Mouse (Mus musculus) limb, embryonic 15.5 days (tissue): Measurements from ENCODE around the gene Pafah2. TPM values are rescaled to one million over a fixed set of nuclear protein-coding genes. Genes with fewer than 3 reads are reported as not detected.

Experiments
- ATAC-seq: fragments of 200-750 bp; cut with Nextera tagmentation; 2 replicates; pipeline ENCODE4 v1.8.0; 2017; ENCODE audit warnings: low read depth, moderate TSS enrichment; ENCODE audit not compliant: insufficient number of reproducible peaks, low FRiP score, low TSS enrichment
- H3K27ac ChIP-seq: fragments of 300-500 bp; sonication (generic); 2 replicates; pipeline ENCODE4 v1.5.1; 2015; ENCODE audit warnings: moderate library complexity, mild to moderate bottlenecking, inconsistent platforms
- H3K27me3 ChIP-seq: fragments of 300-500 bp; sonication (generic); 2 replicates; pipeline ENCODE4 v1.6.1; 2015; ENCODE audit warnings: inconsistent platforms
- H3K36me3 ChIP-seq: fragments of 300-500 bp; sonication (generic); 2 replicates; pipeline ENCODE4 v1.6.1; 2015; ENCODE audit warnings: inconsistent platforms
- H3K4me1 ChIP-seq: fragments of 300-500 bp; sonication (generic); 2 replicates; pipeline ENCODE4 v1.6.1; 2015; ENCODE audit warnings: inconsistent platforms
- H3K4me2 ChIP-seq: fragments of 300-500 bp; sonication (generic); 2 replicates; pipeline ENCODE4 v1.6.1; 2015; ENCODE audit warnings: mild to moderate bottlenecking, inconsistent platforms
- H3K4me3 ChIP-seq: fragments of 300-500 bp; sonication (generic); 2 replicates; pipeline ENCODE4 v1.5.1; 2015; ENCODE audit warnings: mild to moderate bottlenecking, inconsistent platforms
- H3K9ac ChIP-seq: fragments of 300-500 bp; sonication (generic); 2 replicates; pipeline ENCODE4 v1.6.1; 2015; ENCODE audit warnings: inconsistent platforms
- H3K9me3 ChIP-seq: fragments of 300-500 bp; sonication (generic); 2 replicates; pipeline ENCODE4 v1.6.1; 2016; ENCODE audit warnings: inconsistent platforms
- WGBS: fragments of 180-500 bp; shearing (Covaris S2); methylation state at CpG from one replicate; pipeline ENCODE4 v1.1.7; 2015; 5-methylcytosine and 5-hydroxymethylcytosine counted together
- polyA plus RNA-seq: library from polyadenylated mRNA; unstranded; fragments of >200 nt; fragmentation: Nextera tagmentation; extraction: Ambion mirVana; gene quantifications from 2 replicates; pipeline ENCODE4 v1.2.1, GENCODE M21; 2015

The Pafah2 gene
- polyA plus RNA-seq, 1 experiment from 2014 or later, result 20.7 TPM

- H3K27ac ChIP-seq, result peak overlapping the region; percentile 72
- H3K4me3 ChIP-seq, result no peak overlapping the region
- 19% methylated on average over 23 of the region's 23 CpGs for WGBS
These were observed 34.4 kb downstream of the Pafah2 start for GRCm38 (mm10) chr4:134430381-134431004.

GRCm38 (mm10) chr4:134432686-134433360 is 36.7 kb downstream of the Pafah2 start:
- no peak overlapping the region for H3K9ac ChIP-seq
- H3K27me3 ChIP-seq, result no peaks in the 10 kb centered on the region
- H3K36me3 ChIP-seq, result no peaks in the 10 kb centered on the region
- no peak overlapping the region for H3K4me2 ChIP-seq
- no peaks in the 10 kb centered on the region for H3K9me3 ChIP-seq
- H3K27ac ChIP-seq, result no peak overlapping the region
- no peak for ATAC-seq
- H3K4me1 ChIP-seq, result peaks cover 10% of the 10 kb centered on the region
- 83% methylated on average over 15 of the region's 15 CpGs for WGBS
- H3K4me3 ChIP-seq, result no peak overlapping the region

More at GRCm38 (mm10) chr4:134430381-134431004, 34.4 kb downstream of the Pafah2 start:
- H3K9me3 ChIP-seq, result no peaks in the 10 kb centered on the region
- peak overlapping the region; percentile 29 for H3K4me2 ChIP-seq
- 0 out of 2 replicates have a peak overlapping the region, but pooled peaks have one; percentile 5 for H3K9ac ChIP-seq
- peak; percentile 61; the same call in 1 of the 2 replicates for ATAC-seq
- no peaks in the 10 kb centered on the region for H3K27me3 ChIP-seq
- H3K4me1 ChIP-seq, result peaks cover 10% of the 10 kb centered on the region
- peaks cover 11% of the 10 kb centered on the region; the same call in 1 of the 2 replicates for H3K36me3 ChIP-seq

GRCm38 (mm10) chr4:134436185-134436584 is 40.1 kb downstream of the Pafah2 start:
- Histone ChIP-seq H3K9me3 (no peaks in the 10 kb centered on the region), H3K4me3 (no peak overlapping the region), H3K27me3 (no peaks in the 10 kb centered on the region), H3K36me3 (no peaks in the 10 kb centered on the region), H3K9ac (no peak overlapping the region), H3K4me2 (no peak overlapping the region), H3K4me1 (no peaks in the 10 kb centered on the region), H3K27ac (no peak overlapping the region)
- ATAC-seq, result no peak
- WGBS, result 25% methylated on average over 7 of the region's 7 CpGs

GRCm38 (mm10) chr4:134436659-134437058 is 40.5 kb downstream of the Pafah2 start:
- Histone ChIP-seq H3K27me3 (no peaks in the 10 kb centered on the region), H3K9me3 (no peaks in the 10 kb centered on the region), H3K4me1 (no peaks in the 10 kb centered on the region), H3K4me2 (no peak overlapping the region), H3K9ac (no peak overlapping the region), H3K36me3 (no peaks in the 10 kb centered on the region), H3K27ac (no peak overlapping the region), H3K4me3 (no peak overlapping the region)
- no peak for ATAC-seq
- 50% methylated on average over 10 of the region's 10 CpGs for WGBS

- H3K9me3 ChIP-seq, result no peaks in the 10 kb centered on the region
- no peak overlapping the region for H3K27ac ChIP-seq
- no peak overlapping the region for H3K9ac ChIP-seq
- no peak overlapping the region for H3K4me3 ChIP-seq
- H3K36me3 ChIP-seq, result no peaks in the 10 kb centered on the region
- no peak overlapping the region for H3K4me2 ChIP-seq
- ATAC-seq, result no peak
- H3K27me3 ChIP-seq, result no peaks in the 10 kb centered on the region
- WGBS, result 70% methylated on average over 3 of the region's 3 CpGs
- no peaks in the 10 kb centered on the region for H3K4me1 ChIP-seq
These were observed 43.0 kb downstream of the Pafah2 start for GRCm38 (mm10) chr4:134439119-134439518.

- ATAC-seq, result no peak
- Histone ChIP-seq H3K4me1 (no peaks in the 10 kb centered on the region), H3K9me3 (no peaks in the 10 kb centered on the region), H3K4me2 (no peak overlapping the region), H3K36me3 (no peaks in the 10 kb centered on the region), H3K4me3 (no peak overlapping the region), H3K9ac (no peak overlapping the region), H3K27me3 (no peaks in the 10 kb centered on the region), H3K27ac (no peak overlapping the region)
- WGBS, result 81% methylated on average over 4 of the region's 4 CpGs
These were observed 43.8 kb downstream of the Pafah2 start for GRCm38 (mm10) chr4:134439919-134440318.

- Histone ChIP-seq H3K4me1 (no peaks in the 10 kb centered on the region), H3K4me2 (no peak overlapping the region), H3K27me3 (0 out of 2 replicates have a peak, but pooled peaks cover 6% of the 10 kb centered on the region), H3K9me3 (no peaks in the 10 kb centered on the region), H3K27ac (no peak overlapping the region), H3K4me3 (no peak overlapping the region), H3K36me3 (no peaks in the 10 kb centered on the region), H3K9ac (no peak overlapping the region)
- 87% methylated on average over 4 of the region's 4 CpGs for WGBS
- ATAC-seq, result no peak
These were observed 46.1 kb downstream of the Pafah2 start for GRCm38 (mm10) chr4:134442216-134442615.

GRCm38 (mm10) chr4:134443589-134443988 is 47.5 kb downstream of the Pafah2 start:
- WGBS, result 49% methylated on average over 7 of the region's 7 CpGs

GRCm38 (mm10) chr4:134444949-134445348 is 48.8 kb downstream of the Pafah2 start:
- no peaks in the 10 kb centered on the region for H3K9me3 ChIP-seq
- 0 out of 2 replicates have a peak, but pooled peaks cover 8% of the 10 kb centered on the region for H3K27me3 ChIP-seq
- peaks cover 3% of the 10 kb centered on the region; the same call in 1 of the 2 replicates for H3K4me1 ChIP-seq
- H3K4me2 ChIP-seq, result no peak overlapping the region
- 32% methylated on average over 7 of the region's 7 CpGs for WGBS
- no peak overlapping the region for H3K27ac ChIP-seq
- H3K4me3 ChIP-seq, result no peak overlapping the region
- no peaks in the 10 kb centered on the region for H3K36me3 ChIP-seq
- H3K9ac ChIP-seq, result no peak overlapping the region
- ATAC-seq, result no peak

More at GRCm38 (mm10) chr4:134443589-134443988, 47.5 kb downstream of the Pafah2 start:
- Histone ChIP-seq H3K4me3 (no peak overlapping the region), H3K27me3 (0 out of 2 replicates have a peak, but pooled peaks cover 8% of the 10 kb centered on the region), H3K9me3 (no peaks in the 10 kb centered on the region), H3K4me2 (no peak overlapping the region), H3K9ac (no peak overlapping the region), H3K4me1 (no peaks in the 10 kb centered on the region), H3K36me3 (no peaks in the 10 kb centered on the region), H3K27ac (no peak overlapping the region)
- ATAC-seq, result no peak

GRCm38 (mm10) chr4:134445489-134445888 is 49.4 kb downstream of the Pafah2 start:
- Histone ChIP-seq H3K27me3 (0 out of 2 replicates have a peak, but pooled peaks cover 8% of the 10 kb centered on the region), H3K36me3 (no peaks in the 10 kb centered on the region), H3K4me3 (no peak overlapping the region), H3K4me1 (peaks cover 8% of the 10 kb centered on the region), H3K9me3 (no peaks in the 10 kb centered on the region), H3K4me2 (no peak overlapping the region), H3K9ac (no peak overlapping the region), H3K27ac (no peak overlapping the region)
- no peak for ATAC-seq
- WGBS, result 25% methylated on average over 1 of the region's 1 CpGs

- Histone ChIP-seq H3K4me3 (no peak overlapping the region), H3K27ac (no peak overlapping the region), H3K36me3 (no peaks in the 10 kb centered on the region), H3K4me2 (no peak overlapping the region), H3K9me3 (no peaks in the 10 kb centered on the region), H3K9ac (no peak overlapping the region), H3K4me1 (peaks cover 14% of the 10 kb centered on the region), H3K27me3 (peaks cover 29% of the 10 kb centered on the region)
- 55% methylated on average over 23 of the region's 23 CpGs for WGBS
- no peak for ATAC-seq
These were observed 51.8 kb downstream of the Pafah2 start for GRCm38 (mm10) chr4:134447966-134448365.
